Mouse (Mus musculus): Measurements from ENCODE around the gene Dcdc2b.

GRCm38 (mm10) chr4:129580347-129580746 is 33.7 kb downstream of the Dcdc2b start:
- no peak for TF ChIP-seq POLR2A (IDR thresholded peaks at IDR 0.05; ENCODE audit: borderline replicate concordance, extremely low read depth, low read depth, low read length)
- no peak for TF ChIP-seq CTCF (IDR thresholded peaks at IDR 0.05; ENCODE audit: insufficient read depth, low read length)
